In genomic region chr13:102667401-102667800, GRCm38 (mm10) we compare ENCODE assay signal across 18 mouse cellular contexts.
"Had no signal": no experiment of that assay in that cellular context is flagged by ENCODE, and none has a peak within 500 bp of the region (broad histone marks: within the 10 kb centered on the region; RNA-seq: fewer than 3 reads in every experiment).

No protein-coding gene starts in this region.

- H3K27me3 ChIP-seq: lung, embryonic 15.5 days; megakaryocyte, embryonic 14.5 days; midbrain, embryonic 13.5 days; neural tube, embryonic 13.5 days; neural tube, embryonic 15.5 days; stomach, embryonic 15.5 days had no signal

- H3K4me2 ChIP-seq: lung, embryonic 15.5 days; midbrain, embryonic 11.5 days; midbrain, embryonic 13.5 days; midbrain, embryonic 15.5 days; neural tube, embryonic 13.5 days; neural tube, embryonic 15.5 days; stomach, embryonic 15.5 days had no signal

- H3K9me3 ChIP-seq: lung, embryonic 15.5 days; midbrain, embryonic 13.5 days; midbrain, embryonic 15.5 days; neural tube, embryonic 13.5 days; neural tube, embryonic 15.5 days; stomach, embryonic 15.5 days had no signal

- H3K4me1 ChIP-seq: midbrain, embryonic 15.5 days; neural tube, embryonic 15.5 days had no signal

- ATAC-seq: liver, postnatal 0 days; lung, postnatal 0 days; midbrain, embryonic 13.5 days; midbrain, embryonic 15.5 days had no signal

- H3K27ac ChIP-seq: lung, embryonic 15.5 days; midbrain, embryonic 13.5 days; midbrain, embryonic 15.5 days; neural tube, embryonic 13.5 days; neural tube, embryonic 15.5 days; stomach, embryonic 15.5 days; stomach, postnatal 0 days had no signal

- H3K36me3 ChIP-seq: lung, embryonic 15.5 days; midbrain, embryonic 13.5 days; midbrain, embryonic 15.5 days; neural tube, embryonic 13.5 days; neural tube, embryonic 15.5 days; stomach, embryonic 15.5 days had no signal

- H3K4me3 ChIP-seq: lung, embryonic 15.5 days; midbrain, embryonic 13.5 days; midbrain, embryonic 15.5 days; neural tube, embryonic 13.5 days; neural tube, embryonic 15.5 days; stomach, embryonic 15.5 days had no signal

- DNase-seq: liver, postnatal 0 days; lung, adult 2 months; lung, postnatal 14 days; retina, postnatal 1 day; right cerebral cortex, adult 18-20 months; right cerebral cortex, postnatal 14 days; thymus, adult 2 months; thymus, postnatal 25 days had no signal

- H3K9ac ChIP-seq: liver, postnatal 0 days; lung, embryonic 15.5 days; midbrain, embryonic 13.5 days; midbrain, embryonic 15.5 days; neural tube, embryonic 13.5 days; neural tube, embryonic 15.5 days; stomach, embryonic 15.5 days had no signal
